Mouse (Mus musculus): ENCODE results near the gene Camta2. TPM values are rescaled to one million over a fixed set of nuclear protein-coding genes. Genes with fewer than 3 reads are reported as not detected.

The Camta2 gene
- total and polyA plus RNA-seq, 2 experiments from 2014 or later, result 8.7 to 10.5 TPM

GRCm38 (mm10) chr11:70654198-70654922 lies 33.5 kb downstream of the Camta2 start, which contains the start of gene Pfn1:
TSS of gene Pfn1 (minus strand) at chr11:70654644.
- DNase-seq (ENCODE audit: low spot score), result peak; percentile 87
- peak; percentile 42 for ATAC-seq (ENCODE audit: insufficient read depth, low read depth)
- Histone ChIP-seq H3K27ac (ENCODE audit: low read depth) (peak within 1 kb of the TSS; percentile 100), H3K27me3 (ENCODE audit: control insufficient read depth, insufficient read depth, low read length) (no peaks in the 10 kb centered on the region), H3K4me2 (ENCODE audit: low read depth, low read length) (peak within 1 kb of the TSS; percentile 75), H3K9ac (replicated peaks; ENCODE audit: low read depth, low read length) (peak within 1 kb of the TSS; percentile 99), H3K36me3 (replicated peaks; ENCODE audit: control insufficient read depth, insufficient read depth, low read length) (peaks cover 38% of the 10 kb centered on the region), H3K4me3 (ENCODE audit: low read depth, low read length) (peak within 1 kb of the TSS; percentile 96), H3K4me1 (ENCODE audit: control insufficient read depth, insufficient read depth) (peaks cover 33% of the 10 kb centered on the region), H3K9me3 (replicated peaks; ENCODE audit: control insufficient read depth, low read length) (no peaks in the 10 kb centered on the region)
- TF ChIP-seq CTCF (IDR thresholded peaks at IDR 0.05; ENCODE audit: low read depth) (no peak), EP300 (IDR thresholded peaks at IDR 0.05; ENCODE audit: low read depth) (no peak; the same call in 1 of the 2 replicates)
- whole genome bisulfite sequencing, result under 1% methylated on average over 52 of the region's 61 CpGs

- peaks cover 43% of the 10 kb centered on the region for H3K36me3 ChIP-seq (replicated peaks; ENCODE audit: control insufficient read depth, insufficient read depth, low read length)
- DNase-seq (ENCODE audit: low spot score), result no peak
- under 1% methylated on average over 59 of the region's 63 CpGs for WGBS
Observed at GRCm38 (mm10) chr11:70653345-70654197, 34.3 kb downstream of the Camta2 start.

GRCm38 (mm10) chr11:70652884-70653344 lies 35.0 kb downstream of the Camta2 start:
- Histone ChIP-seq H3K4me2 (ENCODE audit: low read depth, low read length) (peak overlapping the region; percentile 75), H3K9me3 (replicated peaks; ENCODE audit: control insufficient read depth, low read length) (no peaks in the 10 kb centered on the region), H3K4me3 (ENCODE audit: low read depth, low read length) (peak overlapping the region; percentile 96), H3K27me3 (ENCODE audit: control insufficient read depth, insufficient read depth, low read length) (no peaks in the 10 kb centered on the region), H3K4me1 (ENCODE audit: control insufficient read depth, insufficient read depth) (peaks cover 21% of the 10 kb centered on the region), H3K27ac (ENCODE audit: low read depth) (peak overlapping the region; percentile 100), H3K9ac (replicated peaks; ENCODE audit: low read depth, low read length) (peak overlapping the region; percentile 99), H3K36me3 (replicated peaks; ENCODE audit: control insufficient read depth, insufficient read depth, low read length) (peaks cover 44% of the 10 kb centered on the region)
- WGBS, result 37% methylated on average over 6 of the region's 6 CpGs
- TF ChIP-seq EP300 (IDR thresholded peaks at IDR 0.05; ENCODE audit: low read depth) (no peak), CTCF (IDR thresholded peaks at IDR 0.05; ENCODE audit: low read depth) (no peak)
- ATAC-seq (ENCODE audit: insufficient read depth, low read depth) (no peak), DNase-seq (ENCODE audit: low spot score) (no peak)

More at GRCm38 (mm10) chr11:70653345-70654197, 34.3 kb downstream of the Camta2 start:
- Histone ChIP-seq H3K9ac (replicated peaks; ENCODE audit: low read depth, low read length) (peak overlapping the region; percentile 99), H3K9me3 (replicated peaks; ENCODE audit: control insufficient read depth, low read length) (no peaks in the 10 kb centered on the region), H3K4me1 (ENCODE audit: control insufficient read depth, insufficient read depth) (peaks cover 25% of the 10 kb centered on the region), H3K4me2 (ENCODE audit: low read depth, low read length) (peak overlapping the region; percentile 75), H3K27ac (ENCODE audit: low read depth) (peak overlapping the region; percentile 100), H3K27me3 (ENCODE audit: control insufficient read depth, insufficient read depth, low read length) (no peaks in the 10 kb centered on the region), H3K4me3 (ENCODE audit: low read depth, low read length) (peak overlapping the region; percentile 96)
- TF ChIP-seq CTCF (IDR thresholded peaks at IDR 0.05; ENCODE audit: low read depth), result no peak
- TF ChIP-seq EP300 (IDR thresholded peaks at IDR 0.05; ENCODE audit: low read depth), result peak; percentile 43; the same call in 1 of the 2 replicates
- peak; percentile 28 for ATAC-seq (ENCODE audit: insufficient read depth, low read depth)

GRCm38 (mm10) chr11:70652029-70652883 lies 35.6 kb downstream of the Camta2 start:
- peaks cover 21% of the 10 kb centered on the region for H3K4me1 ChIP-seq (ENCODE audit: control insufficient read depth, insufficient read depth)
- 45% methylated on average over 12 of the region's 12 CpGs for WGBS

More at GRCm38 (mm10) chr11:70652029-70652883, 35.6 kb downstream of the Camta2 start:
- Histone ChIP-seq H3K4me3 (ENCODE audit: low read depth, low read length) (peak overlapping the region; percentile 96), H3K27me3 (ENCODE audit: control insufficient read depth, insufficient read depth, low read length) (no peaks in the 10 kb centered on the region), H3K9ac (replicated peaks; ENCODE audit: low read depth, low read length) (0 out of 2 replicates have a peak overlapping the region, but pooled peaks have one; percentile 13), H3K9me3 (replicated peaks; ENCODE audit: control insufficient read depth, low read length) (no peaks in the 10 kb centered on the region), H3K36me3 (replicated peaks; ENCODE audit: control insufficient read depth, insufficient read depth, low read length) (peaks cover 44% of the 10 kb centered on the region), H3K27ac (ENCODE audit: low read depth) (peak overlapping the region; percentile 100; the same call in 1 of the 2 replicates), H3K4me2 (ENCODE audit: low read depth, low read length) (peak overlapping the region; percentile 75)
- 0 out of 2 replicates have a peak, but pooled peaks have one; percentile 21 for TF ChIP-seq EP300 (IDR thresholded peaks at IDR 0.05; ENCODE audit: low read depth)
- TF ChIP-seq CTCF (IDR thresholded peaks at IDR 0.05; ENCODE audit: low read depth), result no peak
- no peak for DNase-seq (ENCODE audit: low spot score)
- ATAC-seq (ENCODE audit: insufficient read depth, low read depth), result no peak
